In genomic region chr3:141819331-141819941, GRCm38 (mm10) we compare ENCODE assay signal across 9 mouse cellular contexts.
DNase-seq lines count a peak whose midpoint lies in the region; ATAC-seq lines count a peak whose summit lies in the region.
"Had no signal": no experiment of that assay in that cellular context is flagged by ENCODE, and none has a peak within 500 bp of the region (broad histone marks: within the 10 kb centered on the region; RNA-seq: fewer than 3 reads in every experiment).

No protein-coding gene starts in this region.

- no peak overlapping the region for H3K9ac ChIP-seq in hindbrain, embryonic 14.5 days
- H3K9ac ChIP-seq: limb, embryonic 15.5 days had no signal

- ATAC-seq in hindbrain, embryonic 14.5 days (ENCODE audit: low FRiP score): peak; percentile 91

- DNase-seq in heart, embryonic 10.5 days (ENCODE audit: low spot score): no peak
- no peak for DNase-seq in heart, postnatal 25 days (ENCODE audit: low spot score)
- DNase-seq in cerebellum, postnatal 25 days: peak; percentile 40 to 48
- peak; percentile 54 for DNase-seq in hindbrain, embryonic 14.5 days (ENCODE audit: low spot score)
- peak; percentile 20 to 39 for DNase-seq in left cerebral cortex, postnatal 14 days (ENCODE audit: low spot score in 2 of 2)
- DNase-seq in ovary, postnatal 36 days (ENCODE audit: low spot score): peak; percentile 39
- no peak for DNase-seq in thymus, postnatal 4 days
- DNase-seq in MN1 (ENCODE audit: low spot score): no peak

- 0 out of 2 replicates have a peak overlapping the region, but pooled peaks have one; percentile 6 for H3K4me3 ChIP-seq in heart, embryonic 10.5 days
- H3K4me3 ChIP-seq in hindbrain, embryonic 14.5 days (replicated peaks; ENCODE audit: low read length): no peak overlapping the region
- H3K4me3 ChIP-seq: limb, embryonic 15.5 days had no signal

- 29% methylated on average over 13 of the region's 13 CpGs for WGBS in heart, embryonic 10.5 days
- 4% methylated on average over 13 of the region's 13 CpGs for WGBS in hindbrain, embryonic 14.5 days

- H3K4me1 ChIP-seq in heart, embryonic 10.5 days: peaks cover 7% of the 10 kb centered on the region
- peaks cover 14% of the 10 kb centered on the region; the same call in 1 of the 2 replicates for H3K4me1 ChIP-seq in hindbrain, embryonic 14.5 days (replicated peaks; ENCODE audit: control insufficient read depth, insufficient read depth, low read length)

- H3K4me2 ChIP-seq in hindbrain, embryonic 14.5 days (replicated peaks): peak overlapping the region; percentile 37
- H3K4me2 ChIP-seq: limb, embryonic 15.5 days had no signal

- no peaks in the 10 kb centered on the region for H3K27me3 ChIP-seq in heart, embryonic 10.5 days (ENCODE audit: insufficient read depth, poor library complexity, severe bottlenecking)
- no peaks in the 10 kb centered on the region for H3K27me3 ChIP-seq in hindbrain, embryonic 14.5 days (ENCODE audit: control insufficient read depth, insufficient read depth, low read length)
- H3K27me3 ChIP-seq: limb, embryonic 15.5 days had no signal

- H3K36me3 ChIP-seq in heart, embryonic 10.5 days: no peaks in the 10 kb centered on the region
- H3K36me3 ChIP-seq in hindbrain, embryonic 14.5 days (replicated peaks; ENCODE audit: control insufficient read depth, insufficient read depth): no peaks in the 10 kb centered on the region
- H3K36me3 ChIP-seq: limb, embryonic 15.5 days had no signal

- no peak overlapping the region for H3K27ac ChIP-seq in heart, embryonic 10.5 days
- 0 out of 2 replicates have a peak overlapping the region, but pooled peaks have one; percentile 32 for H3K27ac ChIP-seq in hindbrain, embryonic 14.5 days
- H3K27ac ChIP-seq: limb, embryonic 15.5 days had no signal

- intact Hi-C loops in heart, postnatal 25 days (cut with DNase I): no loop called here
- intact Hi-C loops in left cerebral cortex, postnatal 14 days (cut with DNase I): no loop called here

- H3K9me3 ChIP-seq in heart, embryonic 10.5 days: no peaks in the 10 kb centered on the region
- H3K9me3 ChIP-seq in hindbrain, embryonic 14.5 days (ENCODE audit: control insufficient read depth, low read length): no peaks in the 10 kb centered on the region
- H3K9me3 ChIP-seq: limb, embryonic 15.5 days had no signal

Comparison
In these comparisons a context has a peak if more than half of its experiments do, and no peak if none do; other contexts are left out.
1. DNase-seq: peak in cerebellum, postnatal 25 days (2 of 2), hindbrain, embryonic 14.5 days (single experiment), left cerebral cortex, postnatal 14 days (2 of 2) and ovary, postnatal 36 days (single experiment); none in heart, embryonic 10.5 days (single experiment), heart, postnatal 25 days (single experiment), thymus, postnatal 4 days (single experiment) and MN1 (single experiment).